Mouse (Mus musculus) liver, embryonic 14 days (tissue): ENCODE data around the gene Mageb18. TPM values are rescaled to one million over a fixed set of nuclear protein-coding genes. Genes with fewer than 3 reads are reported as not detected.

Experiments used
- polyA plus RNA-seq: library from polyadenylated mRNA; depleted of rRNA; stranded (reverse); fragments of >200 nt; gene quantifications from 2 replicates; pipeline ENCODE4 v1.2.3, GENCODE M21; 2012; rRNA removed

Mageb18 gene
- polyA plus RNA-seq: not detected in 2 replicates

DNA sequence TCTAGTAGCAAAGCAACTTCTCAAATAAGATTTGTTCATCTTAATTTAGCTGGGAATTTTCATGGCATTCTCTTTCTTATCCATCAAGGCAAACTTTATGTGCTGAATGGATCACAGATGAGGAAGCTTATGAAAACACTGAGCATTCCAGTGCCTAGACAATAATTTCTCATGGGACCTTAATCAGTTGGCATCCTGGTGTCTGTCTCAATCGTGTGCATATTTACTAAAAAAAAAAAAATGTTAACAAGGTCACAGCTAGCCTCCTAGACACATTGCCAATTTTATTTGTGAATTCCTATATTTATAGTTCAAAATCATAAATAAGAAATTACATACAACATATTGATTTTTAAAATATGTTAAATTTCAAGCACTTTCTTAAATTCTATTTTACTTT is at the start of gene Mageb18:
Gene Mageb18 (minus strand): TSS at position 101 of the 400 bp plus-strand sequence.

DNA sequence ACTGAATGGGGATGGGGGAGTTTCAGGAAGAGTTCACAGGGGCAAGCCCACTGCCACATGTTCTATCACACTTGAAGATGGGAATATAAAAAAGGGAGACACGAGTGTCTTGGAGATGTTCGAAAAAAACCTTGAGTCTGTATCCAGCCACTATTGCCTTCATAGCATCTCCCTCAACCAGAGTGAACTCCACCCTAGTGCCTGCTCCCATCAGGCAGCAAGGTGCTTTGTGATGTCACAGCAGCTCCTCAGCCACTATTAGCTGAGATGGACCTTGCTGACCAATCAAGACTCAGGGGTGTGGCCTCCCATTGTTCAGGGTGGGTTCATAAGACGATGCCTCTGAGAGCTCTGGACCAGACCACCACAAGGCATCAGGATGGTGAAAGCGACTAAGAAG is 109.7 kb downstream of the Mageb18 start, which contains the start of gene Gm5941:
Gene Gm5941 (plus strand): TSS at position 301 of the 400 bp plus-strand sequence.

Other genes starting within 250 kb of the Mageb18 start
- not detected in 2 replicates for gene Gm5941, start 109.6 kb downstream of the Mageb18 start, polyA plus RNA-seq